Mouse (Mus musculus): ENCODE results near the gene Cyp1a1. TPM values are rescaled to one million over a fixed set of nuclear protein-coding genes. Genes with fewer than 3 reads are reported as not detected.

The Cyp1a1 gene
- polyA plus RNA-seq, 1 experiment: 0.09 TPM

- no peak for TF ChIP-seq CTCF (IDR thresholded peaks at IDR 0.05; ENCODE audit: control insufficient read depth, insufficient read depth, insufficient replicate concordance, low read depth, low read length)
- TF ChIP-seq POLR2A (IDR thresholded peaks at IDR 0.05; ENCODE audit: control insufficient read depth, low read depth, low read length): no peak
Observed at GRCm38 (mm10) chr9:57683520-57683919, 4.2 kb upstream of the Cyp1a1 start, which contains the start of gene Cyp1a2. Gene Cyp1a2 (minus strand): TSS chr9:57683703.

GRCm38 (mm10) chr9:57686011-57686410, 1.7 kb upstream of the Cyp1a1 start:
- Histone ChIP-seq H3K27ac (ENCODE audit: control insufficient read depth, insufficient read depth, low read depth, low read length) (no peak overlapping the region), H3K36me3 (ENCODE audit: control insufficient read depth, insufficient read depth, low read length) (no peaks in the 10 kb centered on the region), H3K27me3 (ENCODE audit: control insufficient read depth, insufficient read depth, low read length) (no peaks in the 10 kb centered on the region), H3K4me3 (ENCODE audit: control insufficient read depth, low read depth, low read length) (no peak overlapping the region), H3K4me1 (ENCODE audit: control insufficient read depth, insufficient read depth, low read length) (peaks cover 14% of the 10 kb centered on the region)
- TF ChIP-seq CTCF (IDR thresholded peaks at IDR 0.05; ENCODE audit: control insufficient read depth, insufficient read depth, insufficient replicate concordance, low read depth, low read length) (no peak), POLR2A (IDR thresholded peaks at IDR 0.05; ENCODE audit: control insufficient read depth, low read depth, low read length) (no peak)

More at GRCm38 (mm10) chr9:57683520-57683919, 4.2 kb upstream of the Cyp1a1 start, which contains the start of gene Cyp1a2:
- Histone ChIP-seq H3K36me3 (ENCODE audit: control insufficient read depth, insufficient read depth, low read length) (no peaks in the 10 kb centered on the region), H3K27ac (ENCODE audit: control insufficient read depth, insufficient read depth, low read depth, low read length) (no peak within 1 kb of the TSS), H3K27me3 (ENCODE audit: control insufficient read depth, insufficient read depth, low read length) (no peaks in the 10 kb centered on the region), H3K4me3 (ENCODE audit: control insufficient read depth, low read depth, low read length) (no peak within 1 kb of the TSS), H3K4me1 (ENCODE audit: control insufficient read depth, insufficient read depth, low read length) (peaks cover 14% of the 10 kb centered on the region)

- TF ChIP-seq POLR2A (IDR thresholded peaks at IDR 0.05; ENCODE audit: control insufficient read depth, low read depth, low read length) (no peak), CTCF (IDR thresholded peaks at IDR 0.05; ENCODE audit: control insufficient read depth, insufficient read depth, insufficient replicate concordance, low read depth, low read length) (peak; percentile 19; the same call in 1 of the 2 replicates)
- Histone ChIP-seq H3K27ac (ENCODE audit: control insufficient read depth, insufficient read depth, low read depth, low read length) (no peak overlapping the region), H3K4me3 (ENCODE audit: control insufficient read depth, low read depth, low read length) (no peak overlapping the region), H3K27me3 (ENCODE audit: control insufficient read depth, insufficient read depth, low read length) (no peaks in the 10 kb centered on the region), H3K4me1 (ENCODE audit: control insufficient read depth, insufficient read depth, low read length) (no peaks in the 10 kb centered on the region), H3K36me3 (ENCODE audit: control insufficient read depth, insufficient read depth, low read length) (no peaks in the 10 kb centered on the region)
Observed at GRCm38 (mm10) chr9:57688158-57688557, 430 bp downstream of the Cyp1a1 start.

DNA sequence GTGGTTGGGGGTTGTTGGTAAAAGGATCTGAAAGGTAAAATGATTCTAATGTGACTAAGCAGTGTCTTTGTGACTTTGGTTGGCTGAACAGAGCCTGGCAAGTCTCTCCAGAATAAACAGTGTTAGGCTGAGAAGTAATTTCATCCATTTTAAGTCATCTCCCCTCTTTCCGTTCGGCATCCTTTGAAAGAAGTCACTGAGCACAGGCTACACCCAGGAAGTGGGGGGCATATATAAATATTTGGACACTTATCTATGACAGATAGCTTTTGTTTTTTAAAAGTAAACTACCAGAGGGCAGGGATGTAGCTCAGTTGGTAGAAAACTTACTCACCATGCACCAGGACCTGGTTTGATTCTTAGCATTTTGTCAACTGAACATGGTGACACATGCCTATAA, 878 bp downstream of the Cyp1a1 start:
- TF ChIP-seq CTCF (IDR thresholded peaks at IDR 0.05; ENCODE audit: control insufficient read depth, insufficient read depth, insufficient replicate concordance, low read depth, low read length) (no peak), POLR2A (IDR thresholded peaks at IDR 0.05; ENCODE audit: control insufficient read depth, low read depth, low read length) (no peak)
- H3K4me1 ChIP-seq (ENCODE audit: control insufficient read depth, insufficient read depth, low read length): no peaks in the 10 kb centered on the region
- no peaks in the 10 kb centered on the region for H3K36me3 ChIP-seq (ENCODE audit: control insufficient read depth, insufficient read depth, low read length)
- no peak overlapping the region for H3K27ac ChIP-seq (ENCODE audit: control insufficient read depth, insufficient read depth, low read depth, low read length)
- H3K4me3 ChIP-seq (ENCODE audit: control insufficient read depth, low read depth, low read length): no peak overlapping the region
- no peaks in the 10 kb centered on the region for H3K27me3 ChIP-seq (ENCODE audit: control insufficient read depth, insufficient read depth, low read length)

- H3K4me3 ChIP-seq (ENCODE audit: control insufficient read depth, low read depth, low read length): no peak overlapping the region
- H3K27me3 ChIP-seq (ENCODE audit: control insufficient read depth, insufficient read depth, low read length): 0 out of 2 replicates have a peak, but pooled peaks cover 2% of the 10 kb centered on the region
- no peak overlapping the region for H3K27ac ChIP-seq (ENCODE audit: control insufficient read depth, insufficient read depth, low read depth, low read length)
- H3K36me3 ChIP-seq (ENCODE audit: control insufficient read depth, insufficient read depth, low read length): no peaks in the 10 kb centered on the region
- peaks cover 11% of the 10 kb centered on the region for H3K4me1 ChIP-seq (ENCODE audit: control insufficient read depth, insufficient read depth, low read length)
- no peak for TF ChIP-seq POLR2A (IDR thresholded peaks at IDR 0.05; ENCODE audit: control insufficient read depth, low read depth, low read length)
- no peak for TF ChIP-seq CTCF (IDR thresholded peaks at IDR 0.05; ENCODE audit: control insufficient read depth, insufficient read depth, insufficient replicate concordance, low read depth, low read length)
Observed at GRCm38 (mm10) chr9:57694108-57694507, 6.4 kb downstream of the Cyp1a1 start.

- H3K36me3 ChIP-seq (ENCODE audit: control insufficient read depth, insufficient read depth, low read length): no peaks in the 10 kb centered on the region
- H3K4me3 ChIP-seq (ENCODE audit: control insufficient read depth, low read depth, low read length): peak overlapping the region; percentile 65
- no peak for TF ChIP-seq CTCF (IDR thresholded peaks at IDR 0.05; ENCODE audit: control insufficient read depth, insufficient read depth, insufficient replicate concordance, low read depth, low read length)
- no peak for TF ChIP-seq POLR2A (IDR thresholded peaks at IDR 0.05; ENCODE audit: control insufficient read depth, low read depth, low read length)
- H3K4me1 ChIP-seq (ENCODE audit: control insufficient read depth, insufficient read depth, low read length): peaks cover 11% of the 10 kb centered on the region
- 0 out of 2 replicates have a peak, but pooled peaks cover 2% of the 10 kb centered on the region for H3K27me3 ChIP-seq (ENCODE audit: control insufficient read depth, insufficient read depth, low read length)
- no peak overlapping the region for H3K27ac ChIP-seq (ENCODE audit: control insufficient read depth, insufficient read depth, low read depth, low read length)
Observed at GRCm38 (mm10) chr9:57696380-57697285, 8.9 kb downstream of the Cyp1a1 start.

- TF ChIP-seq POLR2A (IDR thresholded peaks at IDR 0.05; ENCODE audit: control insufficient read depth, low read depth, low read length) (no peak), CTCF (IDR thresholded peaks at IDR 0.05; ENCODE audit: control insufficient read depth, insufficient read depth, insufficient replicate concordance, low read depth, low read length) (no peak)
- H3K27ac ChIP-seq (ENCODE audit: control insufficient read depth, insufficient read depth, low read depth, low read length): no peak overlapping the region
- peaks cover 11% of the 10 kb centered on the region for H3K4me1 ChIP-seq (ENCODE audit: control insufficient read depth, insufficient read depth, low read length)
- H3K4me3 ChIP-seq (ENCODE audit: control insufficient read depth, low read depth, low read length): peak overlapping the region; percentile 22; the same call in 1 of the 2 replicates
- H3K27me3 ChIP-seq (ENCODE audit: control insufficient read depth, insufficient read depth, low read length): 0 out of 2 replicates have a peak, but pooled peaks cover 2% of the 10 kb centered on the region
- H3K36me3 ChIP-seq (ENCODE audit: control insufficient read depth, insufficient read depth, low read length): no peaks in the 10 kb centered on the region
Observed at GRCm38 (mm10) chr9:57697380-57697779, 9.7 kb downstream of the Cyp1a1 start.

All from testis, adult 2 months (tissue).